Mouse (Mus musculus) neural tube, embryonic 13.5 days (tissue): Measurements from ENCODE around the gene Vwa7. TPM values are rescaled to one million over a fixed set of nuclear protein-coding genes. Genes with fewer than 3 reads are reported as not detected.
"Not testable (repeated sequence)": the region's sequence is repeated elsewhere in the genome, so short reads cannot be mapped to it uniquely, and the experiment has no call there.

Experiments
- ATAC-seq: fragments of 200-750 bp; cut with Nextera tagmentation; 2 replicates; pipeline ENCODE4 v1.8.0; 2017; ENCODE audit warnings: low read depth, mild to moderate bottlenecking, moderate TSS enrichment, moderate library complexity
- H3K27ac ChIP-seq: fragments of 300-500 bp; sonication (generic); replicated peaks from 2 replicates; pipeline ENCODE4 v1.5.1; 2015; ENCODE audit warnings: moderate library complexity, mild to moderate bottlenecking, inconsistent platforms
- H3K27me3 ChIP-seq: fragments of 300-500 bp; sonication (generic); 2 replicates; pipeline ENCODE4 v1.6.1; 2015; ENCODE audit warnings: mild to moderate bottlenecking, inconsistent platforms
- H3K36me3 ChIP-seq: fragments of 300-500 bp; sonication (generic); 2 replicates; pipeline ENCODE4 v1.6.1; 2015; ENCODE audit warnings: mild to moderate bottlenecking, inconsistent platforms
- H3K4me1 ChIP-seq: fragments of 300-500 bp; sonication (generic); replicated peaks from 2 replicates; pipeline ENCODE4 v1.6.1; 2015; ENCODE audit warnings: inconsistent platforms
- H3K4me2 ChIP-seq: fragments of 300-500 bp; sonication (generic); 2 replicates; pipeline ENCODE4 v1.6.1; 2015; ENCODE audit warnings: inconsistent platforms, mild to moderate bottlenecking, moderate library complexity
- H3K4me3 ChIP-seq: fragments of 300-500 bp; sonication (generic); 2 replicates; pipeline ENCODE4 v1.5.1; 2015; ENCODE audit warnings: mild to moderate bottlenecking, inconsistent platforms
- H3K9ac ChIP-seq: fragments of 300-500 bp; sonication (generic); 2 replicates; pipeline ENCODE4 v1.6.1; 2015; ENCODE audit warnings: moderate library complexity, mild to moderate bottlenecking, inconsistent platforms
- H3K9me3 ChIP-seq: fragments of 300-500 bp; sonication (generic); 2 replicates; pipeline ENCODE4 v1.6.1; 2016; ENCODE audit warnings: inconsistent platforms
- WGBS: fragments of 180-500 bp; shearing (Covaris S2); methylation state at CpG from one replicate; pipeline ENCODE4 v1.1.7; 2015; 5-methylcytosine and 5-hydroxymethylcytosine counted together
- polyA plus RNA-seq: library from polyadenylated mRNA; unstranded; fragments of >200 nt; fragmentation: Nextera tagmentation; extraction: Ambion mirVana; gene quantifications from 2 replicates; pipeline ENCODE4 v1.2.1, GENCODE M21; 2015

Vwa7 gene
- polyA plus RNA-seq, 1 experiment from 2014 or later, result 0.18 TPM

GRCm38 (mm10) chr17:34984218-34984617 is 32.2 kb upstream of the Vwa7 start:
- Histone ChIP-seq H3K27ac (no peak overlapping the region), H3K4me2 (no peak overlapping the region), H3K9ac (no peak overlapping the region), H3K9me3 (no peaks in the 10 kb centered on the region), H3K4me3 (no peak overlapping the region), H3K4me1 (peaks cover 29% of the 10 kb centered on the region), H3K36me3 (peaks cover 22% of the 10 kb centered on the region), H3K27me3 (no peaks in the 10 kb centered on the region)
- ATAC-seq, result no peak
- 75% methylated on average over 2 of the region's 2 CpGs for WGBS

GRCm38 (mm10) chr17:34994751-34995150 is 21.6 kb upstream of the Vwa7 start:
- H3K4me1 ChIP-seq, result peaks cover 7% of the 10 kb centered on the region
- H3K4me3 ChIP-seq, result no peak overlapping the region
- H3K27ac ChIP-seq, result no peak overlapping the region
- no peak overlapping the region for H3K4me2 ChIP-seq
- H3K9ac ChIP-seq, result no peak overlapping the region
- no peaks in the 10 kb centered on the region for H3K27me3 ChIP-seq
- no peaks in the 10 kb centered on the region for H3K36me3 ChIP-seq
- no peak for ATAC-seq
- no peaks in the 10 kb centered on the region for H3K9me3 ChIP-seq

- not testable (repeated sequence) for H3K9me3 ChIP-seq, H3K9ac ChIP-seq, H3K36me3 ChIP-seq, H3K27ac ChIP-seq, H3K27me3 ChIP-seq, ATAC-seq, H3K4me2 ChIP-seq, H3K4me3 ChIP-seq
- peaks cover 11% of the 10 kb centered on the region for H3K4me1 ChIP-seq
- WGBS, result 91% methylated on average over 4 of the region's 4 CpGs
Observed at GRCm38 (mm10) chr17:34995192-34995591, 21.2 kb upstream of the Vwa7 start.

- H3K9ac ChIP-seq, H3K9me3 ChIP-seq, H3K4me3 ChIP-seq, H3K36me3 ChIP-seq, ATAC-seq, H3K27me3 ChIP-seq, H3K27ac ChIP-seq, H3K4me2 ChIP-seq: not testable (repeated sequence)
- WGBS, result 94% methylated on average over 4 of the region's 4 CpGs
- peaks cover 12% of the 10 kb centered on the region for H3K4me1 ChIP-seq
Observed at GRCm38 (mm10) chr17:34995927-34996326, 20.5 kb upstream of the Vwa7 start.

GRCm38 (mm10) chr17:34996411-34997141 is 19.8 kb upstream of the Vwa7 start:
- WGBS, result 86% methylated on average over 13 of the region's 14 CpGs
- Histone ChIP-seq H3K9ac (no peak overlapping the region), H3K36me3 (no peaks in the 10 kb centered on the region), H3K4me1 (peaks cover 14% of the 10 kb centered on the region), H3K9me3 (no peaks in the 10 kb centered on the region), H3K27ac (no peak overlapping the region), H3K4me2 (no peak overlapping the region), H3K27me3 (no peaks in the 10 kb centered on the region), H3K4me3 (no peak overlapping the region)
- ATAC-seq, result no peak

GRCm38 (mm10) chr17:34997142-34997483 is 19.3 kb upstream of the Vwa7 start:
- Histone ChIP-seq H3K27ac (no peak overlapping the region), H3K27me3 (no peaks in the 10 kb centered on the region), H3K9me3 (no peaks in the 10 kb centered on the region), H3K9ac (no peak overlapping the region), H3K36me3 (no peaks in the 10 kb centered on the region), H3K4me2 (no peak overlapping the region), H3K4me3 (no peak overlapping the region), H3K4me1 (peaks cover 19% of the 10 kb centered on the region)
- no peak for ATAC-seq
- WGBS, result 79% methylated on average over 5 of the region's 5 CpGs

- Histone ChIP-seq H3K9ac (no peak overlapping the region), H3K4me3 (0 out of 2 replicates have a peak overlapping the region, but pooled peaks have one; percentile 24)
- WGBS, result 93% methylated on average over 15 of the region's 15 CpGs
Observed at GRCm38 (mm10) chr17:34998526-34999430, 17.6 kb upstream of the Vwa7 start.

GRCm38 (mm10) chr17:34999871-35000716 is 16.3 kb upstream of the Vwa7 start:
- peak overlapping the region; percentile 97 for H3K9ac ChIP-seq
- ATAC-seq, result not testable (repeated sequence)

More at GRCm38 (mm10) chr17:34998526-34999430, 17.6 kb upstream of the Vwa7 start:
- H3K27me3 ChIP-seq, result no peaks in the 10 kb centered on the region
- H3K27ac ChIP-seq, result no peak overlapping the region
- peaks cover 34% of the 10 kb centered on the region for H3K4me1 ChIP-seq
- peak overlapping the region; percentile 100 for H3K4me2 ChIP-seq
- no peaks in the 10 kb centered on the region for H3K9me3 ChIP-seq
- ATAC-seq, result no peak
- H3K36me3 ChIP-seq, result no peaks in the 10 kb centered on the region

GRCm38 (mm10) chr17:35000717-35001451 is 15.5 kb upstream of the Vwa7 start, which contains the start of gene Vars:
TSS of gene Vars (plus strand) at chr17:35000987.
- H3K9me3 ChIP-seq, result no peaks in the 10 kb centered on the region
- ATAC-seq, result peak; percentile 93
- H3K4me3 ChIP-seq, result peak within 1 kb of the TSS; percentile 93
- peak within 1 kb of the TSS; percentile 97 for H3K9ac ChIP-seq
- no peaks in the 10 kb centered on the region for H3K27me3 ChIP-seq
- H3K4me2 ChIP-seq, result peak within 1 kb of the TSS; percentile 100
- H3K36me3 ChIP-seq, result peaks cover 19% of the 10 kb centered on the region
- peak within 1 kb of the TSS; percentile 96 for H3K27ac ChIP-seq
- WGBS, result under 1% methylated on average over 57 of the region's 83 CpGs
- peaks cover 34% of the 10 kb centered on the region for H3K4me1 ChIP-seq

More at GRCm38 (mm10) chr17:34999871-35000716, 16.3 kb upstream of the Vwa7 start:
- Histone ChIP-seq H3K4me3 (peak overlapping the region; percentile 93), H3K27ac (peak overlapping the region; percentile 96; the same call in 1 of the 2 replicates), H3K4me1 (peaks cover 34% of the 10 kb centered on the region), H3K4me2 (peak overlapping the region; percentile 100), H3K36me3 (peaks cover 11% of the 10 kb centered on the region)
- H3K9me3 ChIP-seq, H3K27me3 ChIP-seq: not testable (repeated sequence)
- 25% methylated on average over 30 of the region's 32 CpGs for WGBS

- peak overlapping the region; percentile 96 for H3K27ac ChIP-seq
- H3K4me3 ChIP-seq, result peak overlapping the region; percentile 93
- H3K9me3 ChIP-seq, result no peaks in the 10 kb centered on the region
- WGBS, result 1% methylated on average over 35 of the region's 35 CpGs
- H3K4me1 ChIP-seq, result peaks cover 34% of the 10 kb centered on the region
- H3K27me3 ChIP-seq, result no peaks in the 10 kb centered on the region
- H3K36me3 ChIP-seq, result peaks cover 25% of the 10 kb centered on the region
- ATAC-seq, result no peak; the same call in 1 of the 2 replicates
- H3K9ac ChIP-seq, result peak overlapping the region; percentile 97
- peak overlapping the region; percentile 100 for H3K4me2 ChIP-seq
Observed at GRCm38 (mm10) chr17:35001452-35002152, 14.8 kb upstream of the Vwa7 start.
